Mouse (Mus musculus): ENCODE data around the gene Mindy4. TPM values are rescaled to one million over a fixed set of nuclear protein-coding genes. Genes with fewer than 3 reads are reported as not detected.

The Mindy4 gene
- polyA plus RNA-seq, 1 experiment from 2014 or later: 1.2 TPM

DNA sequence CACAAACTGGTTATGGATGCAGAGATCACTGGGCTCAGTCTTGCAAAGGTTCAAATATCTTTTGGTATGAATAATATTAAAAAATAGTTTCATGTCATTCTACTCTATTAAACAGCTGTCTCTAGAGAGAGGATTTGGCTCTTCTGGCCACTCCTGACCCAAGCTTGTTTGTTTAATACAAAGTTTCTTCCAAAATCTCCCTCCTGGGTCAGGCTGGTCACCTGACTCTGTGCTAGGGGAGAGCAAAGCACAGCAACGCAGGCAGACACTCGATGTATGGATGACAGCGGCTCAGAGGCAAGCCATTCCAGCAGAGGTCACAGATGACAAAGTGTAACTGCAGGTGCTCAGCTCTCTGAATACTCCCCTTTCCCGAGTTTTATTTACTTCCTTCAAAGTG, 11.6 kb upstream of the Mindy4 start:
- Histone ChIP-seq H3K27ac (ENCODE audit: low read length) (no peak overlapping the region), H3K36me3 (ENCODE audit: control insufficient read depth, insufficient read depth) (no peaks in the 10 kb centered on the region), H3K4me2 (ENCODE audit: low read depth, low read length) (no peak overlapping the region), H3K4me1 (ENCODE audit: control insufficient read depth, low read depth, low read length) (no peaks in the 10 kb centered on the region), H3K4me3 (ENCODE audit: low read depth, low read length) (no peak overlapping the region), H3K27me3 (ENCODE audit: control insufficient read depth, insufficient read depth, low read depth, low read length) (no peaks in the 10 kb centered on the region; the same call in 1 of the 2 replicates), H3K9ac (ENCODE audit: low read depth, low read length) (no peak overlapping the region), H3K9me3 (replicated peaks; ENCODE audit: control insufficient read depth, low read length) (no peaks in the 10 kb centered on the region)
- WGBS (ENCODE audit: insufficient replicate concordance): 47% methylated on average over 4 of the region's 4 CpGs
- ATAC-seq (ENCODE audit: low read depth): no peak

GRCm38 (mm10) chr6:55193171-55193570, 10.0 kb upstream of the Mindy4 start:
- no peak for ATAC-seq (ENCODE audit: low read depth)
- no peak overlapping the region for H3K4me3 ChIP-seq (ENCODE audit: low read depth, low read length)
- 69% methylated on average over 3 of the region's 3 CpGs for WGBS (ENCODE audit: insufficient replicate concordance)

DNA sequence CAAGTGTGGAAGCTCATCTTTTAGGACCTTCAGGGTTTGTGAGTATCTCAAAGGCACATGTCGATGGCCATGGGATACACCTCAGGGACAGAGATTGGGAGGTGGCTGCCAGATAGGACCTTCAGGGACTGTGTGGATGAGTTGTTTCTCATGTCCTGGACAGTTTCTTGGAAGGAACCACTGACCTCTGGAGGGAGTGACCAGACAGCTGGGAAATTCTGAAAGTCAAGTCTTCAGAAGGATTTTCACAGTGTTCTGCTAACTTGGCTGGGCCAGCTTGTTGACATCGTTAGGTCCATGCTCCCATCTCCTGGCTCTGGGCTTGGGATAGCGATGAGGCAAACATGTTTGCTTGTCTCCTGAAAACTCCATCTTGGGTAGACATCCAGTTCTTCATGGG, 4.1 kb upstream of the Mindy4 start:
- peaks cover 5% of the 10 kb centered on the region; the same call in 1 of the 2 replicates for H3K4me1 ChIP-seq (ENCODE audit: control insufficient read depth, low read depth, low read length)
- ATAC-seq (ENCODE audit: low read depth): no peak
- H3K4me3 ChIP-seq (ENCODE audit: low read depth, low read length): no peak overlapping the region
- no peak overlapping the region for H3K9ac ChIP-seq (ENCODE audit: low read depth, low read length)
- H3K27ac ChIP-seq (ENCODE audit: low read length): no peak overlapping the region
- H3K9me3 ChIP-seq (replicated peaks; ENCODE audit: control insufficient read depth, low read length): no peaks in the 10 kb centered on the region
- H3K4me2 ChIP-seq (ENCODE audit: low read depth, low read length): no peak overlapping the region
- no peaks in the 10 kb centered on the region for H3K36me3 ChIP-seq (ENCODE audit: control insufficient read depth, insufficient read depth)
- WGBS (ENCODE audit: insufficient replicate concordance): 83% methylated on average over 3 of the region's 3 CpGs
- no peaks in the 10 kb centered on the region for H3K27me3 ChIP-seq (ENCODE audit: control insufficient read depth, insufficient read depth, low read depth, low read length)

More at GRCm38 (mm10) chr6:55193171-55193570, 10.0 kb upstream of the Mindy4 start:
- no peaks in the 10 kb centered on the region; the same call in 1 of the 2 replicates for H3K27me3 ChIP-seq (ENCODE audit: control insufficient read depth, insufficient read depth, low read depth, low read length)
- H3K27ac ChIP-seq (ENCODE audit: low read length): no peak overlapping the region
- no peaks in the 10 kb centered on the region for H3K4me1 ChIP-seq (ENCODE audit: control insufficient read depth, low read depth, low read length)
- H3K9ac ChIP-seq (ENCODE audit: low read depth, low read length): no peak overlapping the region
- no peaks in the 10 kb centered on the region for H3K9me3 ChIP-seq (replicated peaks; ENCODE audit: control insufficient read depth, low read length)
- H3K36me3 ChIP-seq (ENCODE audit: control insufficient read depth, insufficient read depth): no peaks in the 10 kb centered on the region
- H3K4me2 ChIP-seq (ENCODE audit: low read depth, low read length): no peak overlapping the region

- Histone ChIP-seq H3K27ac (ENCODE audit: low read length) (no peak overlapping the region), H3K36me3 (ENCODE audit: control insufficient read depth, insufficient read depth) (no peaks in the 10 kb centered on the region), H3K9me3 (replicated peaks; ENCODE audit: control insufficient read depth, low read length) (no peaks in the 10 kb centered on the region), H3K4me1 (ENCODE audit: control insufficient read depth, low read depth, low read length) (peaks cover 5% of the 10 kb centered on the region; the same call in 1 of the 2 replicates), H3K9ac (ENCODE audit: low read depth, low read length) (no peak overlapping the region; the same call in 1 of the 2 replicates), H3K4me3 (ENCODE audit: low read depth, low read length) (peak overlapping the region; percentile 59), H3K27me3 (ENCODE audit: control insufficient read depth, insufficient read depth, low read depth, low read length) (no peaks in the 10 kb centered on the region), H3K4me2 (ENCODE audit: low read depth, low read length) (peak overlapping the region; percentile 66)
- ATAC-seq (ENCODE audit: low read depth): no peak
- WGBS (ENCODE audit: insufficient replicate concordance): 91% methylated on average over 3 of the region's 3 CpGs
Measured at GRCm38 (mm10) chr6:55203931-55204330, 748 bp downstream of the Mindy4 start.

- Histone ChIP-seq H3K27ac (ENCODE audit: low read length) (no peak overlapping the region), H3K36me3 (ENCODE audit: control insufficient read depth, insufficient read depth) (no peaks in the 10 kb centered on the region), H3K9ac (ENCODE audit: low read depth, low read length) (no peak overlapping the region), H3K27me3 (ENCODE audit: control insufficient read depth, insufficient read depth, low read depth, low read length) (no peaks in the 10 kb centered on the region), H3K4me2 (ENCODE audit: low read depth, low read length) (no peak overlapping the region), H3K4me3 (ENCODE audit: low read depth, low read length) (no peak overlapping the region), H3K9me3 (replicated peaks; ENCODE audit: control insufficient read depth, low read length) (no peaks in the 10 kb centered on the region), H3K4me1 (ENCODE audit: control insufficient read depth, low read depth, low read length) (peaks cover 5% of the 10 kb centered on the region; the same call in 1 of the 2 replicates)
- ATAC-seq (ENCODE audit: low read depth): no peak
- WGBS (ENCODE audit: insufficient replicate concordance): 60% methylated on average over 8 of the region's 8 CpGs
Measured at GRCm38 (mm10) chr6:55207786-55208185, 4.6 kb downstream of the Mindy4 start.

GRCm38 (mm10) chr6:55210423-55211365, 7.5 kb downstream of the Mindy4 start:
- Histone ChIP-seq H3K4me1 (ENCODE audit: control insufficient read depth, low read depth, low read length) (no peaks in the 10 kb centered on the region), H3K36me3 (ENCODE audit: control insufficient read depth, insufficient read depth) (no peaks in the 10 kb centered on the region), H3K27ac (ENCODE audit: low read length) (no peak overlapping the region; the same call in 1 of the 2 replicates), H3K9me3 (replicated peaks; ENCODE audit: control insufficient read depth, low read length) (no peaks in the 10 kb centered on the region), H3K27me3 (ENCODE audit: control insufficient read depth, insufficient read depth, low read depth, low read length) (no peaks in the 10 kb centered on the region), H3K4me3 (ENCODE audit: low read depth, low read length) (no peak overlapping the region), H3K4me2 (ENCODE audit: low read depth, low read length) (no peak overlapping the region), H3K9ac (ENCODE audit: low read depth, low read length) (no peak overlapping the region)
- WGBS (ENCODE audit: insufficient replicate concordance): 69% methylated on average over 15 of the region's 15 CpGs
- ATAC-seq (ENCODE audit: low read depth): no peak

- no peak overlapping the region for H3K4me2 ChIP-seq (ENCODE audit: low read depth, low read length)
- no peak for ATAC-seq (ENCODE audit: low read depth)
- no peak overlapping the region for H3K4me3 ChIP-seq (ENCODE audit: low read depth, low read length)
- no peak overlapping the region for H3K27ac ChIP-seq (ENCODE audit: low read length)
- H3K4me1 ChIP-seq (ENCODE audit: control insufficient read depth, low read depth, low read length): no peaks in the 10 kb centered on the region
- H3K27me3 ChIP-seq (ENCODE audit: control insufficient read depth, insufficient read depth, low read depth, low read length): no peaks in the 10 kb centered on the region
- H3K9ac ChIP-seq (ENCODE audit: low read depth, low read length): no peak overlapping the region
- H3K9me3 ChIP-seq (replicated peaks; ENCODE audit: control insufficient read depth, low read length): no peaks in the 10 kb centered on the region
- H3K36me3 ChIP-seq (ENCODE audit: control insufficient read depth, insufficient read depth): no peaks in the 10 kb centered on the region
- WGBS (ENCODE audit: insufficient replicate concordance): 50% methylated on average over 3 of the region's 3 CpGs
Measured at GRCm38 (mm10) chr6:55214541-55214940, 11.4 kb downstream of the Mindy4 start.

DNA sequence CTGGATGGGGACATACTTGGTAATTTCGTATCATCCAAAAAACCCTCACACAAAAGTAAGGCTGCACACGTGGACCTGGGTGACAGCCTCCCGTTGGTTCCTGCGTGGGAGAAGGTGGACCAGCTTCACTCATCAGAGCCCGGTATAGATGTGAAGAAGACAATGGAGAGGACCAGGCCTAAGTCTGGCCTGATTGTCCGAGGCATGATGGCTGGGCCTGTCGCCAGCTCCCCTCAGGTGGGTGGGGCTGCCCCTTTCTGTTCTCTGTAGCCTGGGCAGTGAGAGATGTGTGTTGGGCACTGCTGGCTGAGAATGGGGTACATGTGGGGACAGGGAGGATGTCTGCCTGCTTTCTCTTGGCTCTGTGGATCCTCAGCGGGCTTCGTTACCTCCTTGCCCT, 15.0 kb downstream of the Mindy4 start:
- no peak overlapping the region for H3K4me3 ChIP-seq (ENCODE audit: low read depth, low read length)
- 82% methylated on average over 9 of the region's 9 CpGs for WGBS (ENCODE audit: insufficient replicate concordance)
- no peaks in the 10 kb centered on the region for H3K9me3 ChIP-seq (replicated peaks; ENCODE audit: control insufficient read depth, low read length)
- no peak overlapping the region for H3K9ac ChIP-seq (ENCODE audit: low read depth, low read length)
- H3K4me1 ChIP-seq (ENCODE audit: control insufficient read depth, low read depth, low read length): no peaks in the 10 kb centered on the region
- H3K27me3 ChIP-seq (ENCODE audit: control insufficient read depth, insufficient read depth, low read depth, low read length): no peaks in the 10 kb centered on the region
- no peak overlapping the region for H3K27ac ChIP-seq (ENCODE audit: low read length)
- no peak for ATAC-seq (ENCODE audit: low read depth)
- H3K4me2 ChIP-seq (ENCODE audit: low read depth, low read length): no peak overlapping the region
- H3K36me3 ChIP-seq (ENCODE audit: control insufficient read depth, insufficient read depth): no peaks in the 10 kb centered on the region

- Histone ChIP-seq H3K4me3 (ENCODE audit: low read depth, low read length) (no peak overlapping the region), H3K9me3 (replicated peaks; ENCODE audit: control insufficient read depth, low read length) (no peaks in the 10 kb centered on the region), H3K27me3 (ENCODE audit: control insufficient read depth, insufficient read depth, low read depth, low read length) (no peaks in the 10 kb centered on the region), H3K27ac (ENCODE audit: low read length) (no peak overlapping the region), H3K4me2 (ENCODE audit: low read depth, low read length) (no peak overlapping the region), H3K36me3 (ENCODE audit: control insufficient read depth, insufficient read depth) (no peaks in the 10 kb centered on the region), H3K4me1 (ENCODE audit: control insufficient read depth, low read depth, low read length) (no peaks in the 10 kb centered on the region), H3K9ac (ENCODE audit: low read depth, low read length) (no peak overlapping the region)
- 77% methylated on average over 8 of the region's 8 CpGs for WGBS (ENCODE audit: insufficient replicate concordance)
- ATAC-seq (ENCODE audit: low read depth): no peak
Measured at GRCm38 (mm10) chr6:55223986-55224385, 20.8 kb downstream of the Mindy4 start.

All from liver, embryonic 16.5 days (tissue).